Mouse (Mus musculus): ENCODE results near the gene Rex1bd. TPM values are rescaled to one million over a fixed set of nuclear protein-coding genes. Genes with fewer than 3 reads are reported as not detected.

Rex1bd gene
- 28.1 and 40.0 TPM in 2 replicates for total RNA-seq (2023)

GRCm38 (mm10) chr8:70506328-70507026, at the start of gene Rex1bd:
TSS of gene Rex1bd (minus strand) at chr8:70506752.

GRCm38 (mm10) chr8:70539077-70539813, 32.7 kb upstream of the Rex1bd start, which contains the start of gene Ell:
TSS of gene Ell (plus strand) at chr8:70539457.

GRCm38 (mm10) chr8:70527512-70528181, 21.1 kb upstream of the Rex1bd start, which contains the start of the genes Fkbp8 and Kxd1:
TSS of gene Fkbp8 (plus strand) at chr8:70527724.
TSS of gene Kxd1 (minus strand) at chr8:70527956.

GRCm38 (mm10) chr8:70510228-70510915, 3.8 kb upstream of the Rex1bd start, which contains the start of gene Uba52:
TSS of gene Uba52 (minus strand) at chr8:70510801.

GRCm38 (mm10) chr8:70492664-70493640, 13.6 kb downstream of the Rex1bd start, which contains the start of gene Crlf1:
TSS of gene Crlf1 (plus strand) at chr8:70493158.

GRCm38 (mm10) chr8:70486941-70487520, 19.5 kb downstream of the Rex1bd start, which contains the start of gene Tmem59l:
TSS of gene Tmem59l (minus strand) at chr8:70487358.

GRCm38 (mm10) chr8:70476333-70477268, 30.0 kb downstream of the Rex1bd start, which contains the start of gene Klhl26:
TSS of gene Klhl26 (minus strand) at chr8:70476968.

Other genes with a start within 250 kb of the Rex1bd start
- gene Homer3, start 223.9 kb downstream of the Rex1bd start, total RNA-seq (2023), result 7.0 and 8.6 TPM in 2 replicates
- gene Ddx49, start 204.3 kb downstream of the Rex1bd start, total RNA-seq (2023), result 25.3 and 36.1 TPM in 2 replicates
- gene Cope, start 204.2 kb downstream of the Rex1bd start, total RNA-seq (2023), result 80.2 and 91.6 TPM in 2 replicates
- gene Cers1, start 191.0 kb downstream of the Rex1bd start, total RNA-seq (2023), result not detected in 2 replicates
- not detected in 2 replicates for gene Gdf1, start 176.9 kb downstream of the Rex1bd start, total RNA-seq (2023)
- 47.2 and 53.6 TPM in 2 replicates for gene Upf1, start 153.5 kb downstream of the Rex1bd start, total RNA-seq (2023)
- 0.19 TPM in 1 of 2 replicates, not detected in the other for gene Comp, start 133.2 kb downstream of the Rex1bd start, total RNA-seq (2023)
- 3.2 and 9.3 TPM in 2 replicates for gene Crtc1, start 67.2 kb downstream of the Rex1bd start, total RNA-seq (2023)
- 1.6 and 1.9 TPM in 2 replicates for gene Klhl26, start 29.8 kb downstream of the Rex1bd start, total RNA-seq (2023)
- gene Tmem59l, start 19.4 kb downstream of the Rex1bd start, total RNA-seq (2023), result not detected in 2 replicates
- gene Crlf1, start 13.6 kb downstream of the Rex1bd start, total RNA-seq (2023), result 0.57 TPM in 1 of 2 replicates, not detected in the other
- 559 and 837 TPM in 2 replicates for gene Uba52, start 4.0 kb upstream of the Rex1bd start, total RNA-seq (2023)
- gene Fkbp8, start 21.0 kb upstream of the Rex1bd start, total RNA-seq (2023), result 162 and 198 TPM in 2 replicates
- 29.8 and 33.9 TPM in 2 replicates for gene Kxd1, start 21.2 kb upstream of the Rex1bd start, total RNA-seq (2023)
- 64.2 and 80.9 TPM in 2 replicates for gene Ell, start 32.7 kb upstream of the Rex1bd start, total RNA-seq (2023)
- gene Isyna1, start 87.6 kb upstream of the Rex1bd start, total RNA-seq (2023), result 36.8 and 37.0 TPM in 2 replicates
- 61.1 and 64.5 TPM in 2 replicates for gene Ssbp4, start 102.1 kb upstream of the Rex1bd start, total RNA-seq (2023)
- 118 and 126 TPM in 2 replicates for gene Lrrc25, start 109.4 kb upstream of the Rex1bd start, total RNA-seq (2023)
- gene Gdf15, start 125.7 kb upstream of the Rex1bd start, total RNA-seq (2023), result 0.66 TPM in 2 replicates
- gene Pgpep1, start 153.6 kb upstream of the Rex1bd start, total RNA-seq (2023), result 1.2 and 3.4 TPM in 2 replicates
- 33.3 and 36.4 TPM in 2 replicates for gene Lsm4, start 166.5 kb upstream of the Rex1bd start, total RNA-seq (2023)
- gene Jund, start 192.2 kb upstream of the Rex1bd start, total RNA-seq (2023), result 770 and 908 TPM in 2 replicates
- gene Iqcn, start 196.7 kb upstream of the Rex1bd start, total RNA-seq (2023), result 2.7 and 3.1 TPM in 2 replicates
- gene Gm3336, start 211.8 kb upstream of the Rex1bd start, total RNA-seq (2023), result 0.39 TPM in 1 of 2 replicates, not detected in the other
- gene Pde4c, start 217.0 kb upstream of the Rex1bd start, total RNA-seq (2023), result 0.41 and 0.51 TPM in 2 replicates
- gene Rab3a, start 247.9 kb upstream of the Rex1bd start, total RNA-seq (2023), result 1.3 and 2.0 TPM in 2 replicates

Data from neutrophil, adult 65 days (primary cell).